Mouse (Mus musculus) kidney, embryonic 15.5 days (tissue): Measurements from ENCODE around the gene Vegfa. TPM values are rescaled to one million over a fixed set of nuclear protein-coding genes. Genes with fewer than 3 reads are reported as not detected.

Source experiments
- ATAC-seq: fragments of 200-750 bp; cut with Nextera tagmentation; replicated peaks from 2 replicates; pipeline ENCODE4 v1.8.0; 2017; ENCODE audit warnings: moderate TSS enrichment; ENCODE audit not compliant: low FRiP score
- H3K27ac ChIP-seq: fragments of 300-500 bp; sonication (generic); 2 replicates; pipeline ENCODE4 v1.5.1; 2015; ENCODE audit warnings: mild to moderate bottlenecking, inconsistent platforms
- H3K27me3 ChIP-seq: fragments of 300-500 bp; sonication (generic); 2 replicates; pipeline ENCODE4 v1.6.1; 2015; ENCODE audit warnings: inconsistent platforms
- H3K36me3 ChIP-seq: fragments of 300-500 bp; sonication (generic); 2 replicates; pipeline ENCODE4 v1.6.1; 2015; ENCODE audit warnings: inconsistent platforms
- H3K4me1 ChIP-seq: fragments of 300-500 bp; sonication (generic); 2 replicates; pipeline ENCODE4 v1.6.1; 2015; ENCODE audit warnings: inconsistent platforms
- H3K4me2 ChIP-seq: fragments of 300-500 bp; sonication (generic); 2 replicates; pipeline ENCODE4 v1.6.1; 2015; ENCODE audit warnings: moderate library complexity, mild to moderate bottlenecking, inconsistent platforms
- H3K4me3 ChIP-seq: fragments of 300-500 bp; sonication (generic); replicated peaks from 2 replicates; pipeline ENCODE4 v1.5.1; 2015; ENCODE audit warnings: mild to moderate bottlenecking, inconsistent platforms
- H3K9ac ChIP-seq: fragments of 300-500 bp; sonication (generic); 2 replicates; pipeline ENCODE4 v1.6.1; 2015; ENCODE audit warnings: mild to moderate bottlenecking, inconsistent platforms
- H3K9me3 ChIP-seq: fragments of 300-500 bp; sonication (generic); replicated peaks from 2 replicates; pipeline ENCODE4 v1.6.1; 2016; ENCODE audit warnings: inconsistent platforms
- WGBS: fragments of 180-500 bp; shearing (Covaris S2); methylation state at CpG from one replicate; pipeline ENCODE4 v1.1.7; 2015; ENCODE audit warnings: mixed read lengths; 5-methylcytosine and 5-hydroxymethylcytosine counted together
- polyA plus RNA-seq: library from polyadenylated mRNA; unstranded; fragments of >200 nt; fragmentation: Nextera tagmentation; extraction: Ambion mirVana; gene quantifications from 2 replicates; pipeline ENCODE4 v1.2.1, GENCODE M21; 2015

Vegfa gene
- 5.9 and 6.6 TPM in 2 replicates for polyA plus RNA-seq

GRCm38 (mm10) chr17:46032257-46032991, at the start of gene Vegfa:
Gene Vegfa, minus strand, starts transcription at chr17:46032369.
- H3K27me3 ChIP-seq = no peaks in the 10 kb centered on the region

DNA sequence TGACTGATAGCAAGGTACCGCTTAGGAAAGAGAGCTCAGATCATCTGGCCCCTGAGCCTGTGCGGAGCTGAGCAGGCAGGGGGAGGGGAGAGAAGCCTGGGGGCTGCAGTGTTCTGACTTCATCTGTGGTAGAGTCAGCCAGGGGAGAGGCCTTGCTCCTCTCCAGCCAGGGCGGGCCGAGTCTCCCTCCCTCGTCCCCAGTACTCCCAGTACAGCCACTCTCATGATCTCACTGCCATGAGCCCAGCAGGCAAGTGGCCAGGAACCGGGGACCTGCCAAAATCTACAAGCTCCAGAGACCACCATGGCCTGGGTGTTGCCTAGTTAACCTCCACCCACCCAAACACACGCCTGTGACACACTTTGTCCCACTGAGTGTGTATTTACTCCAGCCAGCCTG, 49.5 kb upstream of the Vegfa start:
- no peaks in the 10 kb centered on the region for H3K36me3 ChIP-seq
- H3K4me1 ChIP-seq = peaks cover 56% of the 10 kb centered on the region
- H3K27ac ChIP-seq = no peak overlapping the region
- H3K9me3 ChIP-seq = no peaks in the 10 kb centered on the region
- ATAC-seq = no peak
- no peak overlapping the region for H3K9ac ChIP-seq
- H3K4me3 ChIP-seq = no peak overlapping the region
- no peak overlapping the region for H3K4me2 ChIP-seq
- WGBS = 50% methylated on average over 7 of the region's 7 CpGs
- H3K27me3 ChIP-seq = no peaks in the 10 kb centered on the region

More at GRCm38 (mm10) chr17:46032257-46032991, at the start of gene Vegfa:
- peak within 1 kb of the TSS; percentile 98 for H3K27ac ChIP-seq
- WGBS = 1% methylated on average over 40 of the region's 40 CpGs
- H3K4me2 ChIP-seq = peak within 1 kb of the TSS; percentile 87
- no peaks in the 10 kb centered on the region for H3K36me3 ChIP-seq
- peaks cover 49% of the 10 kb centered on the region for H3K4me1 ChIP-seq
- peak; percentile 84 for ATAC-seq
- H3K4me3 ChIP-seq = peak within 1 kb of the TSS; percentile 86
- no peaks in the 10 kb centered on the region for H3K9me3 ChIP-seq
- H3K9ac ChIP-seq = peak within 1 kb of the TSS; percentile 82

DNA sequence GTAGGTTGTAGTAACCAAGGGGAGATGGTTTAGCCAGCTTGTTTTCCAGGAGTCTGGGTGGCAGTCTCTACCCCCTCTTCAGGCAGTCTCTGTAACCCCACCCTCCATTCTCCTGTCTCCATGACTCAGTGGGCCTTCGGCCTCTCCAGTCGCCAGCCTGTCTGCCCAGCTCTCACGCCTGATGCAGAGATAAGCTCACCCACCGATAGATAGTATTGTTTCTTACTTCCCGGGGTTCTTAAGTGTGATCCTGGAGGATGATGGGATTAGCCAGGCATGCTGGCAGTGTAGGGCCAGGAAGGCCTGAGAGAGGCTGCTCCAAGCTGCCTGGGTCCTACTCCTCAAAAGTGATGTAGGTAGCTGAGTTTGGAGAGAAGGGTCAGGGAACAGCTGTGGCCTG, 48.9 kb upstream of the Vegfa start:
- Histone ChIP-seq H3K36me3 (no peaks in the 10 kb centered on the region), H3K27ac (no peak overlapping the region), H3K4me1 (peaks cover 56% of the 10 kb centered on the region), H3K4me2 (no peak overlapping the region), H3K27me3 (no peaks in the 10 kb centered on the region), H3K4me3 (no peak overlapping the region), H3K9me3 (no peaks in the 10 kb centered on the region), H3K9ac (no peak overlapping the region)
- WGBS = 54% methylated on average over 5 of the region's 5 CpGs
- no peak for ATAC-seq

- 62% methylated on average over 7 of the region's 7 CpGs for WGBS
- no peaks in the 10 kb centered on the region for H3K27me3 ChIP-seq
- H3K4me2 ChIP-seq = no peak overlapping the region
- H3K9ac ChIP-seq = no peak overlapping the region
- ATAC-seq = no peak
- peaks cover 59% of the 10 kb centered on the region for H3K4me1 ChIP-seq
- no peaks in the 10 kb centered on the region for H3K36me3 ChIP-seq
- H3K4me3 ChIP-seq = no peak overlapping the region
- H3K9me3 ChIP-seq = no peaks in the 10 kb centered on the region
- H3K27ac ChIP-seq = 0 out of 2 replicates have a peak overlapping the region, but pooled peaks have one; percentile 34
These were observed 48.2 kb upstream of the Vegfa start for GRCm38 (mm10) chr17:46080388-46080787.

DNA sequence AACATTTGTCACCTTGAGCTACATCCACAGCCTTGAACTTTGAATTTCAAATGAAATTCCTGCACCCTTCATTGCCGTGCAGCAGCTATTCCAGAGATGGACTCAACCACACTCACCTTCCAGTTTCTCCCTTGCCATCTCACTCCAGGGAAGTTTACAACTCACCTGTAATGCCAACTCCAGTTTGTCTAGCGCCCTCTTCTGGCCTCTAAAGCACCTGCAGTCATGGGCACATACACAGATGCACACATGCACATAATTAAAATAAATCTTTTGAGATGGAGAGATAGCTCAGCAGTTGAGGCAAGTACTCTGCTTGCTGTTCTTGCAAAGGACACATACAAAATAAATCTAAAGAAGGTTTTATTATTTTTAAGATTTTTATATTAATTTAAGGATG, 46.9 kb upstream of the Vegfa start:
- 73% methylated on average over 2 of the region's 2 CpGs for WGBS
- no peak overlapping the region for H3K9ac ChIP-seq
- no peak overlapping the region for H3K27ac ChIP-seq

GRCm38 (mm10) chr17:46077921-46078534, 45.9 kb upstream of the Vegfa start:
- H3K9ac ChIP-seq = no peak overlapping the region
- H3K27ac ChIP-seq = no peak overlapping the region
- H3K36me3 ChIP-seq = no peaks in the 10 kb centered on the region
- no peak overlapping the region for H3K4me2 ChIP-seq
- H3K9me3 ChIP-seq = no peaks in the 10 kb centered on the region
- WGBS = 90% methylated on average over 12 of the region's 12 CpGs
- no peaks in the 10 kb centered on the region for H3K27me3 ChIP-seq
- ATAC-seq = no peak
- H3K4me3 ChIP-seq = no peak overlapping the region
- peaks cover 55% of the 10 kb centered on the region for H3K4me1 ChIP-seq

More for the DNA sequence above, 46.9 kb upstream of the Vegfa start:
- peaks cover 60% of the 10 kb centered on the region for H3K4me1 ChIP-seq
- H3K4me2 ChIP-seq = no peak overlapping the region
- ATAC-seq = no peak
- H3K27me3 ChIP-seq = no peaks in the 10 kb centered on the region
- no peak overlapping the region for H3K4me3 ChIP-seq
- H3K36me3 ChIP-seq = no peaks in the 10 kb centered on the region
- no peaks in the 10 kb centered on the region for H3K9me3 ChIP-seq

GRCm38 (mm10) chr17:46076260-46076551, 44.0 kb upstream of the Vegfa start:
- Histone ChIP-seq H3K4me3 (no peak overlapping the region), H3K36me3 (no peaks in the 10 kb centered on the region), H3K4me2 (no peak overlapping the region), H3K27ac (no peak overlapping the region), H3K9ac (no peak overlapping the region), H3K9me3 (no peaks in the 10 kb centered on the region), H3K27me3 (no peaks in the 10 kb centered on the region), H3K4me1 (peaks cover 49% of the 10 kb centered on the region)
- WGBS = 40% methylated on average over 1 of the region's 1 CpGs
- ATAC-seq = no peak

DNA sequence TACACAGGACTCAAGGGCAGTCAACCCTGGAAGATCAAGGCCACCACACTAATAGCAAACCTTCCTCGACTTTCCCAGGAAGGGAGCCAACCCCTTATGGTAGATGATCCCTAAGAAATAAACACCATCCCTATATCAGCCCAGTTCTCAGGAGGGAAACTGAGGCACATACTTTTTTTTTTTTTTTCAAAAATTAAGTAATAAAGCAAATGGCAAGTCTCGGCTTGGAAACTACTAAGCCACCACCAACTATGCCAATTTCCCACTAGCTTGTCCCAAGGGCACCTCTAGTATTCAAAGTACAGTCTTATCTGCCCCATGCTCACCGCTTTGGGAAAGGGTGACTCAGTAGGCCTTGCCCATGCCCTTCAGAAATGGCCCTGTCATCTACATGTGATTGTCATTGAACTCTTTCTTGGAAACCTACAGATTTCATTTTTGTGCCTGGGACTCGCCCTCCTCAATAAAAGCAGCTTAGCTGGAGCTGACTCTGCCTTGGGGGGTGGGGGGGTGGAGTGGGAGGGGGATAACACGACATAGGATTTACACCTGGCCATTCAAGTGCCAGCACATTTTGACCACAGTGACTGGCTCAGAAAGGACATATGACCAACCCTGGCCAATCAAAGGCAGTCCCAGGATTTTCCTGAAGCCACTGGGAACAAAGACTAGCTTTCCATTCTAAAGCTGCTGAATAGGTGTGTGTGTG, 43.5 kb upstream of the Vegfa start:
- H3K27me3 ChIP-seq = no peaks in the 10 kb centered on the region
- no peaks in the 10 kb centered on the region for H3K36me3 ChIP-seq
- H3K9ac ChIP-seq = no peak overlapping the region
- H3K9me3 ChIP-seq = no peaks in the 10 kb centered on the region
- H3K4me2 ChIP-seq = no peak overlapping the region
- no peak for ATAC-seq
- no peak overlapping the region for H3K27ac ChIP-seq
- WGBS = 67% methylated on average over 5 of the region's 5 CpGs
- H3K4me1 ChIP-seq = peaks cover 44% of the 10 kb centered on the region
- H3K4me3 ChIP-seq = no peak overlapping the region

DNA sequence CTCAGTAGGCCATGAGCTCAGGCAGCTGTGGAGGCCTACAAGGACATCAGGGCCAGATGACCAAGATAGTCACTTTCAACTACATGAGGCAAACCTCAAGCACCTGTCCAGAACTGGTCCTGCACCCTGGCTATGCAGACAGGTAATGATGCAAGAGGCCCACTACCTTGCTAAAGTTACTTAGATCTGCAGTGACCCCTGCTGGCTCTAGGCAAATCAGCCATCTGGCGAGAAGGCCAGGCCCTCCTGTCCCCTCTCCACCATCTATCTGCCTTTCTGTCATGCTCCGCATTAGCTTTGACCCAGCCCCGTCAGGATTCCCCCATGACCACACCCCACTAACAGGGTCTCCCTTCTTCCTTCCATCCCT, 42.9 kb upstream of the Vegfa start:
- 0 out of 2 replicates have a peak overlapping the region, but pooled peaks have one; percentile 70 for H3K27ac ChIP-seq
- no peak overlapping the region for H3K9ac ChIP-seq
- no peaks in the 10 kb centered on the region for H3K27me3 ChIP-seq
- H3K4me3 ChIP-seq = no peak overlapping the region
- H3K9me3 ChIP-seq = no peaks in the 10 kb centered on the region
- H3K4me1 ChIP-seq = peaks cover 38% of the 10 kb centered on the region
- no peaks in the 10 kb centered on the region for H3K36me3 ChIP-seq
- 49% methylated on average over 3 of the region's 3 CpGs for WGBS
- no peak for ATAC-seq
- H3K4me2 ChIP-seq = no peak overlapping the region

GRCm38 (mm10) chr17:46074398-46075115, 42.4 kb upstream of the Vegfa start:
- Histone ChIP-seq H3K9ac (no peak overlapping the region), H3K9me3 (no peaks in the 10 kb centered on the region), H3K36me3 (no peaks in the 10 kb centered on the region), H3K4me2 (peak overlapping the region; percentile 61), H3K4me3 (peak overlapping the region; percentile 28), H3K27me3 (no peaks in the 10 kb centered on the region), H3K27ac (peak overlapping the region; percentile 70), H3K4me1 (peaks cover 33% of the 10 kb centered on the region)
- ATAC-seq = no peak
- WGBS = 44% methylated on average over 7 of the region's 7 CpGs

GRCm38 (mm10) chr17:46073730-46074301, 41.6 kb upstream of the Vegfa start:
- H3K36me3 ChIP-seq = no peaks in the 10 kb centered on the region
- no peak overlapping the region for H3K9ac ChIP-seq
- H3K4me1 ChIP-seq = peaks cover 33% of the 10 kb centered on the region
- 10% methylated on average over 23 of the region's 23 CpGs for WGBS
- H3K4me3 ChIP-seq = peak overlapping the region; percentile 28
- no peaks in the 10 kb centered on the region for H3K27me3 ChIP-seq
- H3K9me3 ChIP-seq = no peaks in the 10 kb centered on the region
- peak overlapping the region; percentile 70 for H3K27ac ChIP-seq
- ATAC-seq = peak; percentile 78
- H3K4me2 ChIP-seq = peak overlapping the region; percentile 61
